Comparison of ENCODE assay signal across 14 mouse cellular contexts in the genomic region with DNA sequence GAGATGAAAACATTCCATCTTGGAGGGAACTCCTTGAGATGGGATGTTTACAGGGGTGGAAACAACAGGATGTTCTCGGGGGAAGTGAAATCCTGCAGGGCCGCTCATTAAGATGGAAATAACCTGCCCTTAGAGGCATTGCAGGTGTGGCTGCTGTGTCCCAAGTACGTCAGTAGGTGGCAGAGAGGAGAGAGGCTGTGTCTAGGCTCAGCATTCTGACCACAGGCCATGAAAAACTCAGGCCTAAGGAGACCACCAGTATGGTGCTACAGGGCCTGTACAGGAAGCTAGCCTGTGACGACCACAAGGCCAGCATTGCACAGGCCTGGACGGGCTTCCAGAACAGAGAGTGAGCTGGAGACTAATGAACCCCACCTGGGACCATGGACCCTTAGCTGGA. TPM values are rescaled to one million over a fixed set of nuclear protein-coding genes. Genes with fewer than 3 reads are reported as not detected.
DNase-seq lines count a peak whose midpoint lies in the region; ATAC-seq and TF ChIP-seq lines count a peak whose summit lies in the region.
"Had no signal": no experiment of that assay in that cellular context is flagged by ENCODE, and none has a peak within 500 bp of the region (broad histone marks: within the 10 kb centered on the region; RNA-seq: fewer than 3 reads in every experiment).

No protein-coding gene starts in this region.

- intact Hi-C loops in left cerebral cortex, postnatal 25 days (cut with DNase I) = loop anchor here (5.0 kb wide), 1 partner anchor 137 kb away; no protein-coding TSS in a partner anchor

- DNase-seq in heart, postnatal 0 days (ENCODE audit: low spot score) = no peak
- DNase-seq in heart, adult 9 months (ENCODE audit: low spot score in 2 of 2) = no peak
- DNase-seq in ZHBTc4 (ENCODE audit: low read depth, low spot score) = peak; percentile 90
- DNase-seq in frontal cortex, postnatal 14 days (ENCODE audit: low spot score in 2 of 2) = no peak
- DNase-seq in left cerebral cortex, postnatal 25 days (ENCODE audit: low spot score in 2 of 2) = no peak
- DNase-seq: kidney, adult 11 months; left cerebral cortex, postnatal 4 days had no signal

- no peak overlapping the region for H3K27ac ChIP-seq in heart, postnatal 0 days (ENCODE audit: low read depth)
- no peak overlapping the region for H3K27ac ChIP-seq in midbrain, embryonic 15.5 days
- H3K27ac ChIP-seq in midbrain, embryonic 13.5 days = no peak overlapping the region
- H3K27ac ChIP-seq: embryonic facial prominence, embryonic 12.5 days; heart, embryonic 15.5 days had no signal

- H3K27me3 ChIP-seq in heart, postnatal 0 days (ENCODE audit: control insufficient read depth, insufficient read depth, low read length) = no peaks in the 10 kb centered on the region
- no peaks in the 10 kb centered on the region for H3K27me3 ChIP-seq in midbrain, embryonic 15.5 days (replicated peaks)
- no peaks in the 10 kb centered on the region for H3K27me3 ChIP-seq in midbrain, embryonic 13.5 days
- H3K27me3 ChIP-seq: embryonic facial prominence, embryonic 12.5 days; heart, embryonic 15.5 days had no signal

- H3K9me3 ChIP-seq in heart, postnatal 0 days (replicated peaks; ENCODE audit: control insufficient read depth, low read length) = no peaks in the 10 kb centered on the region
- H3K9me3 ChIP-seq in midbrain, embryonic 15.5 days = no peaks in the 10 kb centered on the region
- H3K9me3 ChIP-seq in midbrain, embryonic 13.5 days = no peaks in the 10 kb centered on the region
- H3K9me3 ChIP-seq: embryonic facial prominence, embryonic 12.5 days; heart, embryonic 15.5 days had no signal

- no peak overlapping the region for H3K9ac ChIP-seq in heart, postnatal 0 days (replicated peaks; ENCODE audit: low read depth, low read length)
- no peak overlapping the region for H3K9ac ChIP-seq in midbrain, embryonic 15.5 days
- no peak overlapping the region for H3K9ac ChIP-seq in midbrain, embryonic 13.5 days (replicated peaks)
- H3K9ac ChIP-seq: embryonic facial prominence, embryonic 12.5 days; heart, embryonic 15.5 days had no signal

- WGBS in heart, postnatal 0 days = 47% methylated on average over 5 of the region's 5 CpGs
- WGBS in midbrain, embryonic 15.5 days = 45% methylated on average over 5 of the region's 5 CpGs
- 62% methylated on average over 5 of the region's 5 CpGs for WGBS in midbrain, embryonic 13.5 days

- H3K4me3 ChIP-seq in heart, postnatal 0 days (ENCODE audit: low read depth, low read length) = no peak overlapping the region
- H3K4me3 ChIP-seq in midbrain, embryonic 15.5 days = no peak overlapping the region
- H3K4me3 ChIP-seq in midbrain, embryonic 13.5 days (replicated peaks) = no peak overlapping the region
- H3K4me3 ChIP-seq: embryonic facial prominence, embryonic 12.5 days; heart, embryonic 15.5 days had no signal

- no peaks in the 10 kb centered on the region for H3K36me3 ChIP-seq in heart, postnatal 0 days (replicated peaks; ENCODE audit: control insufficient read depth, insufficient read depth, low read length)
- no peaks in the 10 kb centered on the region for H3K36me3 ChIP-seq in midbrain, embryonic 15.5 days (replicated peaks)
- no peaks in the 10 kb centered on the region for H3K36me3 ChIP-seq in midbrain, embryonic 13.5 days
- H3K36me3 ChIP-seq: embryonic facial prominence, embryonic 12.5 days; heart, embryonic 15.5 days had no signal

- H3K4me2 ChIP-seq in heart, postnatal 0 days (ENCODE audit: low read depth, low read length) = no peak overlapping the region
- no peak overlapping the region for H3K4me2 ChIP-seq in midbrain, embryonic 15.5 days
- H3K4me2 ChIP-seq in midbrain, embryonic 13.5 days (replicated peaks) = no peak overlapping the region
- H3K4me2 ChIP-seq: embryonic facial prominence, embryonic 12.5 days; heart, embryonic 15.5 days had no signal

- H3K4me1 ChIP-seq in heart, postnatal 0 days (ENCODE audit: control insufficient read depth, insufficient read depth) = no peaks in the 10 kb centered on the region; the same call in 1 of the 2 replicates
- H3K4me1 ChIP-seq in midbrain, embryonic 15.5 days = no peaks in the 10 kb centered on the region
- H3K4me1 ChIP-seq in midbrain, embryonic 13.5 days (replicated peaks) = no peaks in the 10 kb centered on the region
- H3K4me1 ChIP-seq: embryonic facial prominence, embryonic 12.5 days; heart, embryonic 15.5 days had no signal

- peak; percentile 29 for TF ChIP-seq CTCF in heart, postnatal 0 days (IDR thresholded peaks at IDR 0.05; ENCODE audit: low read depth)

- no peak for TF ChIP-seq EP300 in heart, postnatal 0 days (IDR thresholded peaks at IDR 0.05; ENCODE audit: low read depth)

- no peak for ATAC-seq in heart, postnatal 0 days (ENCODE audit: insufficient read depth, low read depth)
- 0 out of 2 replicates have a peak, but pooled peaks have one; percentile 39 for ATAC-seq in midbrain, embryonic 15.5 days (replicated peaks)
- no peak for ATAC-seq in midbrain, embryonic 13.5 days
- ATAC-seq in megakaryocyte-erythroid progenitor cell, adult 5-6 weeks (replicated peaks; ENCODE audit: low FRiP score, low TSS enrichment, poor library complexity, severe bottlenecking) = 0 out of 2 replicates have a peak, but pooled peaks have one; percentile 28

RNA-seq across cellular contexts. Expression of a gene that starts 6.6 kb away (rescaled TPM):
- 20.8 and 33.0 TPM in 2 replicates for total RNA-seq in heart, postnatal 0 days (2014; rRNA removed; ENCODE audit: low replicate concordance)
- polyA plus RNA-seq in heart, postnatal 0 days (2015; fragmentation: Nextera tagmentation; extraction: Ambion mirVana) = 107 and 112 TPM in 2 replicates
- polyA plus RNA-seq in midbrain, embryonic 15.5 days (2015; fragmentation: Nextera tagmentation; extraction: Ambion mirVana) = 39.9 and 42.5 TPM in 2 replicates
- 46.6 and 53.3 TPM in 2 replicates for polyA plus RNA-seq in midbrain, embryonic 13.5 days (2015; fragmentation: Nextera tagmentation; extraction: Ambion mirVana)
- 48.8 and 60.4 TPM in 2 replicates for total RNA-seq in megakaryocyte-erythroid progenitor cell, adult 5-6 weeks (2014; fragmentation: Nextera tagmentation)
- 38.2 and 62.6 TPM in 2 replicates for total RNA-seq in megakaryocyte-erythroid progenitor cell, adult 5-6 weeks (2017)
- 10 to 100 TPM; 19.5 to 24.3 TPM for total RNA-seq in left cerebral cortex, postnatal 25 days (2021)

RNA-seq across cellular contexts. Expression of a gene that starts 28.8 kb away (rescaled TPM):
- total RNA-seq in heart, postnatal 0 days (2014; rRNA removed; ENCODE audit: low replicate concordance) = not detected in 2 replicates
- not detected in 2 replicates for polyA plus RNA-seq in heart, postnatal 0 days (2015; fragmentation: Nextera tagmentation; extraction: Ambion mirVana)
- polyA plus RNA-seq in midbrain, embryonic 15.5 days (2015; fragmentation: Nextera tagmentation; extraction: Ambion mirVana) = not detected in 2 replicates
- not detected in 2 replicates for polyA plus RNA-seq in midbrain, embryonic 13.5 days (2015; fragmentation: Nextera tagmentation; extraction: Ambion mirVana)
- total RNA-seq in megakaryocyte-erythroid progenitor cell, adult 5-6 weeks (2014; fragmentation: Nextera tagmentation) = not detected in 2 replicates
- total RNA-seq in megakaryocyte-erythroid progenitor cell, adult 5-6 weeks (2017) = not detected in 2 replicates
- not detected for total RNA-seq in left cerebral cortex, postnatal 25 days (2021)
- total RNA-seq: monocyte, adult 5-6 weeks had no signal
- polyA plus RNA-seq: embryonic facial prominence, embryonic 12.5 days; heart, embryonic 15.5 days; stomach, embryonic 16.5 days had no signal

RNA-seq across cellular contexts. Expression of a gene that starts 54.9 kb away (rescaled TPM):
- total RNA-seq in heart, postnatal 0 days (2014; rRNA removed; ENCODE audit: low replicate concordance) = not detected in 2 replicates
- polyA plus RNA-seq in heart, postnatal 0 days (2015; fragmentation: Nextera tagmentation; extraction: Ambion mirVana) = 0.44 TPM in 1 of 2 replicates, not detected in the other
- 2.5 and 2.9 TPM in 2 replicates for polyA plus RNA-seq in midbrain, embryonic 15.5 days (2015; fragmentation: Nextera tagmentation; extraction: Ambion mirVana)
- 1.3 and 1.4 TPM in 2 replicates for polyA plus RNA-seq in midbrain, embryonic 13.5 days (2015; fragmentation: Nextera tagmentation; extraction: Ambion mirVana)
- total RNA-seq in megakaryocyte-erythroid progenitor cell, adult 5-6 weeks (2014; fragmentation: Nextera tagmentation) = not detected in 2 replicates
- total RNA-seq in megakaryocyte-erythroid progenitor cell, adult 5-6 weeks (2017) = not detected in 2 replicates
- 1 to 10 TPM; 2.1 to 2.5 TPM for total RNA-seq in left cerebral cortex, postnatal 25 days (2021)

Comparison
In these comparisons a context has a peak if more than half of its experiments do, and no peak if none do; other contexts are left out.
1. ATAC-seq: peak in midbrain, embryonic 15.5 days (single experiment) and megakaryocyte-erythroid progenitor cell, adult 5-6 weeks (single experiment); none in heart, postnatal 0 days (single experiment) and midbrain, embryonic 13.5 days (single experiment).